12 mouse cellular contexts compared by ENCODE assay signal in the genomic region with DNA sequence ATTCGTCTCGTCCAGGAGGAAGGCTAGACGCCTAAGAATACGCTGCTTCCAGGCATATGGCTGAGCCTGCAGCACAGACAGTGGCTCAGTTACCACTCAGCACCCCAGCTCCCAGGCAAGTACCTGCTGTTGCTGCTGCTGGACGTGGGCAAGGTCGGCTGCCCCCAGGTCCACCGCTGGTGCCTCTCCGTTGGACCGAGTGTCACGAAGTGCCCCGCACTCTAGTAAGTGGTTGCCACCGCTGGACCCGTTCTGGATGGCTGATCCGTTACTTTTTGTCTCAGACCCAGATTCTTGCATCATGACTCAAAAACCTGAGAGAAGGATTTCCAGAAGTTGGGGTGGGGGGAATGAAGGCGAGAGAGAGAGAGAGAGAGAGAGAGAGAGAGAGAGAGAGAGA.
"Had no signal": no experiment of that assay in that cellular context is flagged by ENCODE, and none has a peak within 500 bp of the region (broad histone marks: within the 10 kb centered on the region; RNA-seq: fewer than 3 reads in every experiment).

No protein-coding gene starts in this region.

- DNase-seq: layer of hippocampus, postnatal 36 days; liver, embryonic 13.5 days; lung, adult 2 months; lung, postnatal 14 days; lung, postnatal 4 days; midbrain, embryonic 14.5 days; thymus, adult 18-20 months; thymus, postnatal 36 days had no signal

- H3K4me2 ChIP-seq: liver, embryonic 13.5 days; midbrain, embryonic 11.5 days had no signal

- H3K27me3 ChIP-seq: liver, embryonic 13.5 days had no signal

- H3K4me3 ChIP-seq: left cerebral cortex, adult 2 months; liver, embryonic 13.5 days had no signal

- H3K4me1 ChIP-seq: liver, embryonic 13.5 days had no signal

- H3K9ac ChIP-seq: liver, embryonic 13.5 days had no signal

- H3K36me3 ChIP-seq: liver, embryonic 13.5 days had no signal

- ATAC-seq: intestine, embryonic 16.5 days had no signal

- H3K9me3 ChIP-seq: liver, embryonic 13.5 days had no signal

- H3K27ac ChIP-seq: kidney, postnatal 0 days; left cerebral cortex, adult 2 months; liver, embryonic 13.5 days had no signal
